In genomic region chr15:83523196-83523595, GRCm38 (mm10) we compare ENCODE assay signal across 13 mouse cellular contexts. TPM values are rescaled to one million over a fixed set of nuclear protein-coding genes. Genes with fewer than 3 reads are reported as not detected.
DNase-seq lines count a peak whose midpoint lies in the region; ATAC-seq and TF ChIP-seq lines count a peak whose summit lies in the region.
"Had no signal": no experiment of that assay in that cellular context is flagged by ENCODE, and none has a peak within 500 bp of the region (broad histone marks: within the 10 kb centered on the region; RNA-seq: fewer than 3 reads in every experiment).

No protein-coding gene starts in this region.

- no peaks in the 10 kb centered on the region for H3K9me3 ChIP-seq in forebrain, embryonic 13.5 days (replicated peaks)
- H3K9me3 ChIP-seq in forebrain, embryonic 15.5 days, result no peaks in the 10 kb centered on the region
- no peaks in the 10 kb centered on the region for H3K9me3 ChIP-seq in midbrain, embryonic 14.5 days (ENCODE audit: control insufficient read depth, low read length)
- no peaks in the 10 kb centered on the region for H3K9me3 ChIP-seq in midbrain, embryonic 13.5 days
- no peaks in the 10 kb centered on the region for H3K9me3 ChIP-seq in hindbrain, postnatal 0 days (ENCODE audit: low read length)
- H3K9me3 ChIP-seq: forebrain, embryonic 12.5 days; kidney, embryonic 15.5 days; liver, embryonic 15.5 days had no signal

- H3K27ac ChIP-seq in forebrain, embryonic 13.5 days, result no peak overlapping the region
- no peak overlapping the region for H3K27ac ChIP-seq in forebrain, embryonic 15.5 days (replicated peaks)
- 0 out of 2 replicates have a peak overlapping the region, but pooled peaks have one; percentile 37 for H3K27ac ChIP-seq in midbrain, embryonic 14.5 days (replicated peaks; ENCODE audit: low read depth, low read length)
- H3K27ac ChIP-seq in midbrain, embryonic 13.5 days, result no peak overlapping the region
- H3K27ac ChIP-seq in hindbrain, postnatal 0 days, result no peak overlapping the region
- H3K27ac ChIP-seq: forebrain, embryonic 12.5 days; kidney, embryonic 15.5 days had no signal

- peak; percentile 14 for DNase-seq in midbrain, embryonic 14.5 days
- peak; percentile 46 to 53 for DNase-seq in heart, adult 9 months (ENCODE audit: low spot score in 2 of 2)
- peak; percentile 12 for DNase-seq in hindbrain, postnatal 0 days (ENCODE audit: low spot score)
- DNase-seq in cerebellum, adult 9-10 months, result no peak
- DNase-seq in yolk sac, embryonic 10.5 days (ENCODE audit: low spot score), result no peak
- DNase-seq: thymus, postnatal 4 days had no signal

- H3K9ac ChIP-seq in forebrain, embryonic 13.5 days, result peak overlapping the region; percentile 30; the same call in 1 of the 2 replicates
- no peak overlapping the region for H3K9ac ChIP-seq in forebrain, embryonic 15.5 days (replicated peaks)
- H3K9ac ChIP-seq in midbrain, embryonic 14.5 days (replicated peaks; ENCODE audit: low read length), result no peak overlapping the region; the same call in 1 of the 2 replicates
- no peak overlapping the region; the same call in 1 of the 2 replicates for H3K9ac ChIP-seq in midbrain, embryonic 13.5 days (replicated peaks)
- no peak overlapping the region for H3K9ac ChIP-seq in hindbrain, postnatal 0 days (replicated peaks; ENCODE audit: low read length)
- H3K9ac ChIP-seq: forebrain, embryonic 12.5 days; kidney, embryonic 15.5 days; liver, embryonic 15.5 days had no signal

- 25% methylated on average over 7 of the region's 7 CpGs for WGBS in forebrain, embryonic 13.5 days
- WGBS in forebrain, embryonic 15.5 days, result 22% methylated on average over 7 of the region's 7 CpGs
- WGBS in midbrain, embryonic 14.5 days, result 21% methylated on average over 7 of the region's 7 CpGs
- 25% methylated on average over 7 of the region's 7 CpGs for WGBS in midbrain, embryonic 13.5 days
- 27% methylated on average over 7 of the region's 7 CpGs for WGBS in hindbrain, postnatal 0 days

- H3K4me3 ChIP-seq in forebrain, embryonic 13.5 days, result no peak overlapping the region
- no peak overlapping the region for H3K4me3 ChIP-seq in forebrain, embryonic 15.5 days
- no peak overlapping the region for H3K4me3 ChIP-seq in midbrain, embryonic 14.5 days (replicated peaks; ENCODE audit: low read depth, low read length)
- H3K4me3 ChIP-seq in midbrain, embryonic 13.5 days (replicated peaks), result no peak overlapping the region
- H3K4me3 ChIP-seq in hindbrain, postnatal 0 days (ENCODE audit: low read length), result no peak overlapping the region
- H3K4me3 ChIP-seq: forebrain, embryonic 12.5 days; kidney, embryonic 15.5 days; liver, embryonic 15.5 days had no signal

- H3K27me3 ChIP-seq in forebrain, embryonic 13.5 days, result peaks cover 46% of the 10 kb centered on the region
- H3K27me3 ChIP-seq in forebrain, embryonic 15.5 days, result peaks cover 24% of the 10 kb centered on the region
- peaks cover 30% of the 10 kb centered on the region for H3K27me3 ChIP-seq in midbrain, embryonic 14.5 days (ENCODE audit: control insufficient read depth, insufficient read depth, low read length)
- H3K27me3 ChIP-seq in midbrain, embryonic 13.5 days, result peaks cover 40% of the 10 kb centered on the region
- 0 out of 2 replicates have a peak, but pooled peaks cover 17% of the 10 kb centered on the region for H3K27me3 ChIP-seq in hindbrain, postnatal 0 days (ENCODE audit: insufficient read depth, low read length)

- no peak overlapping the region for H3K4me2 ChIP-seq in forebrain, embryonic 13.5 days
- H3K4me2 ChIP-seq in forebrain, embryonic 15.5 days (replicated peaks), result no peak overlapping the region
- H3K4me2 ChIP-seq in midbrain, embryonic 14.5 days (ENCODE audit: low read length), result no peak overlapping the region
- H3K4me2 ChIP-seq in midbrain, embryonic 13.5 days (replicated peaks), result no peak overlapping the region
- H3K4me2 ChIP-seq in hindbrain, postnatal 0 days (ENCODE audit: low read depth, low read length), result no peak overlapping the region
- H3K4me2 ChIP-seq: forebrain, embryonic 12.5 days; kidney, embryonic 15.5 days; liver, embryonic 15.5 days had no signal

- ATAC-seq in forebrain, embryonic 13.5 days, result no peak
- ATAC-seq in forebrain, embryonic 15.5 days (replicated peaks), result no peak
- no peak for ATAC-seq in midbrain, embryonic 14.5 days (ENCODE audit: low FRiP score, low TSS enrichment)
- no peak for ATAC-seq in midbrain, embryonic 13.5 days
- no peak for ATAC-seq in hindbrain, postnatal 0 days

- no peak for TF ChIP-seq CTCF in hindbrain, postnatal 0 days (IDR thresholded peaks at IDR 0.05; ENCODE audit: low read depth)

- no peaks in the 10 kb centered on the region for H3K36me3 ChIP-seq in forebrain, embryonic 13.5 days (ENCODE audit: poor library complexity, severe bottlenecking)
- H3K36me3 ChIP-seq in forebrain, embryonic 15.5 days, result no peaks in the 10 kb centered on the region
- H3K36me3 ChIP-seq in midbrain, embryonic 14.5 days (ENCODE audit: control insufficient read depth, insufficient read depth, low read length), result no peaks in the 10 kb centered on the region
- no peaks in the 10 kb centered on the region for H3K36me3 ChIP-seq in midbrain, embryonic 13.5 days
- no peaks in the 10 kb centered on the region for H3K36me3 ChIP-seq in hindbrain, postnatal 0 days (ENCODE audit: insufficient read depth, low read length)
- H3K36me3 ChIP-seq: forebrain, embryonic 12.5 days; kidney, embryonic 15.5 days; liver, embryonic 15.5 days had no signal

- peaks cover 17% of the 10 kb centered on the region for H3K4me1 ChIP-seq in forebrain, embryonic 13.5 days
- peaks cover 18% of the 10 kb centered on the region for H3K4me1 ChIP-seq in forebrain, embryonic 15.5 days
- H3K4me1 ChIP-seq in midbrain, embryonic 14.5 days (ENCODE audit: control insufficient read depth, insufficient read depth, low read length), result peaks cover 4% of the 10 kb centered on the region; the same call in 1 of the 2 replicates
- peaks cover 31% of the 10 kb centered on the region for H3K4me1 ChIP-seq in midbrain, embryonic 13.5 days (replicated peaks)
- peaks cover 9% of the 10 kb centered on the region; the same call in 1 of the 2 replicates for H3K4me1 ChIP-seq in hindbrain, postnatal 0 days (ENCODE audit: insufficient read depth, low read length)

RNA-seq across cellular contexts. Expression of gene Bik, which starts 3.5 kb away (rescaled TPM):
- 1.5 and 1.6 TPM in 2 replicates for polyA plus RNA-seq in forebrain, embryonic 13.5 days (2015; fragmentation: Nextera tagmentation; extraction: Ambion mirVana)
- 0.60 and 1.2 TPM in 2 replicates for polyA plus RNA-seq in forebrain, embryonic 15.5 days (2015; fragmentation: Nextera tagmentation; extraction: Ambion mirVana)
- polyA plus RNA-seq in midbrain, embryonic 14.5 days (2014; fragmentation: Nextera tagmentation; extraction: Ambion mirVana), result 0.30 and 0.49 TPM in 2 replicates
- polyA plus RNA-seq in midbrain, embryonic 13.5 days (2015; fragmentation: Nextera tagmentation; extraction: Ambion mirVana), result 0.80 and 1.2 TPM in 2 replicates
- 0.16 and 0.97 TPM in 2 replicates for total RNA-seq in hindbrain, postnatal 0 days (2014; rRNA removed)
- polyA plus RNA-seq in hindbrain, postnatal 0 days (2015; fragmentation: Nextera tagmentation; extraction: Ambion mirVana), result 0.68 and 1.3 TPM in 2 replicates
- total RNA-seq: layer of hippocampus, postnatal 25 days had no signal

RNA-seq across cellular contexts. Expression of gene Ttll1, which starts 12.5 kb away (rescaled TPM):
- 69.8 and 79.8 TPM in 2 replicates for polyA plus RNA-seq in forebrain, embryonic 13.5 days (2015; fragmentation: Nextera tagmentation; extraction: Ambion mirVana)
- polyA plus RNA-seq in forebrain, embryonic 15.5 days (2015; fragmentation: Nextera tagmentation; extraction: Ambion mirVana), result 101 and 103 TPM in 2 replicates
- polyA plus RNA-seq in midbrain, embryonic 14.5 days (2014; fragmentation: Nextera tagmentation; extraction: Ambion mirVana), result 63.5 and 80.1 TPM in 2 replicates
- polyA plus RNA-seq in midbrain, embryonic 13.5 days (2015; fragmentation: Nextera tagmentation; extraction: Ambion mirVana), result 100 and 105 TPM in 2 replicates
- total RNA-seq in hindbrain, postnatal 0 days (2014; rRNA removed), result 36.2 and 39.2 TPM in 2 replicates
- polyA plus RNA-seq in hindbrain, postnatal 0 days (2015; fragmentation: Nextera tagmentation; extraction: Ambion mirVana), result 91.9 and 104 TPM in 2 replicates

RNA-seq across cellular contexts. Expression of gene Tspo, which starts 40.2 kb away (rescaled TPM):
- 12.2 and 14.7 TPM in 2 replicates for polyA plus RNA-seq in forebrain, embryonic 13.5 days (2015; fragmentation: Nextera tagmentation; extraction: Ambion mirVana)
- polyA plus RNA-seq in forebrain, embryonic 15.5 days (2015; fragmentation: Nextera tagmentation; extraction: Ambion mirVana), result 10.5 and 11.2 TPM in 2 replicates
- 3.4 and 12.2 TPM in 2 replicates for polyA plus RNA-seq in midbrain, embryonic 14.5 days (2014; fragmentation: Nextera tagmentation; extraction: Ambion mirVana)
- 9.6 and 9.9 TPM in 2 replicates for polyA plus RNA-seq in midbrain, embryonic 13.5 days (2015; fragmentation: Nextera tagmentation; extraction: Ambion mirVana)
- total RNA-seq in hindbrain, postnatal 0 days (2014; rRNA removed), result 5.0 and 9.6 TPM in 2 replicates
- polyA plus RNA-seq in hindbrain, postnatal 0 days (2015; fragmentation: Nextera tagmentation; extraction: Ambion mirVana), result 17.1 and 17.3 TPM in 2 replicates

RNA-seq across cellular contexts. Expression of gene Mcat, which starts 40.4 kb away (rescaled TPM):
- polyA plus RNA-seq in forebrain, embryonic 13.5 days (2015; fragmentation: Nextera tagmentation; extraction: Ambion mirVana), result 32.4 and 38.9 TPM in 2 replicates
- 36.0 and 38.8 TPM in 2 replicates for polyA plus RNA-seq in forebrain, embryonic 15.5 days (2015; fragmentation: Nextera tagmentation; extraction: Ambion mirVana)
- 30.3 and 36.2 TPM in 2 replicates for polyA plus RNA-seq in midbrain, embryonic 14.5 days (2014; fragmentation: Nextera tagmentation; extraction: Ambion mirVana)
- 31.8 and 35.9 TPM in 2 replicates for polyA plus RNA-seq in midbrain, embryonic 13.5 days (2015; fragmentation: Nextera tagmentation; extraction: Ambion mirVana)
- total RNA-seq in hindbrain, postnatal 0 days (2014; rRNA removed), result 50.1 and 54.2 TPM in 2 replicates
- 35.2 and 36.9 TPM in 2 replicates for polyA plus RNA-seq in hindbrain, postnatal 0 days (2015; fragmentation: Nextera tagmentation; extraction: Ambion mirVana)

RNA-seq across cellular contexts. Expression of gene Pacsin2, which starts 58.8 kb away (rescaled TPM):
- 26.0 TPM in 2 replicates for polyA plus RNA-seq in forebrain, embryonic 13.5 days (2015; fragmentation: Nextera tagmentation; extraction: Ambion mirVana)
- polyA plus RNA-seq in forebrain, embryonic 15.5 days (2015; fragmentation: Nextera tagmentation; extraction: Ambion mirVana), result 21.5 and 25.5 TPM in 2 replicates
- polyA plus RNA-seq in midbrain, embryonic 14.5 days (2014; fragmentation: Nextera tagmentation; extraction: Ambion mirVana), result 14.5 and 17.7 TPM in 2 replicates
- 25.4 and 27.1 TPM in 2 replicates for polyA plus RNA-seq in midbrain, embryonic 13.5 days (2015; fragmentation: Nextera tagmentation; extraction: Ambion mirVana)
- 18.7 and 19.5 TPM in 2 replicates for total RNA-seq in hindbrain, postnatal 0 days (2014; rRNA removed)
- polyA plus RNA-seq in hindbrain, postnatal 0 days (2015; fragmentation: Nextera tagmentation; extraction: Ambion mirVana), result 19.3 and 20.0 TPM in 2 replicates

Comparison
In these comparisons a context has a peak if more than half of its experiments do, and no peak if none do; other contexts are left out.
1. DNase-seq: peak in midbrain, embryonic 14.5 days (single experiment), heart, adult 9 months (2 of 2) and hindbrain, postnatal 0 days (single experiment); none in cerebellum, adult 9-10 months (single experiment) and yolk sac, embryonic 10.5 days (single experiment).